Mouse (Mus musculus) A20 (cell line): ENCODE results near the gene Sf3b4.
A peak's percentile ranks its signal among the peaks of the same experiment; 100 is the strongest.
"Not testable (repeated sequence)": the region's sequence is repeated elsewhere in the genome, so short reads cannot be mapped to it uniquely, and the experiment has no call there.

Source experiments
- DNase-seq: peaks from one replicate; pipeline ENCODE4 v3.0.0-alpha.2; 2011; ENCODE audit warnings: low read depth, low spot score

Gene Sf3b4

DNA sequence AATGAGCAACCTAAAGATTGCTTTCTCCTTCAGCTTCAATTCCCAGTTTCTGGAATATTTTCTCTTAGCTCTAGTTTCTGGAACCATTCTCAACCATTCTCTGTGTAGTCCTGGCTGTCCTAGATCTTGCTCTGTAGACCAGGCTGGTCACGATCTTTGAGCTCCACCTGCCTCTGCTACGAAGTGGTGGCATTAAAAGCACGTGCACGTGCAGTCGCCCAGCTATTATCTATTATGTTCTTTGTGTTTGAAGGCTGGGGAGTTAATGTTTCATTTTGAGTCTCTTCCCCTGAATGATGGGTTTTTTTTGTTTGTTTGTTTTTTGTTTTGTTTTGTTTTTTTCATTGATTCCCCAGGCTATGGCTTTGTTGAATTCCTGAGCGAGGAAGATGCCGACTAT, 1.1 kb downstream of the Sf3b4 start:
- peak; percentile 18 for DNase-seq

DNA sequence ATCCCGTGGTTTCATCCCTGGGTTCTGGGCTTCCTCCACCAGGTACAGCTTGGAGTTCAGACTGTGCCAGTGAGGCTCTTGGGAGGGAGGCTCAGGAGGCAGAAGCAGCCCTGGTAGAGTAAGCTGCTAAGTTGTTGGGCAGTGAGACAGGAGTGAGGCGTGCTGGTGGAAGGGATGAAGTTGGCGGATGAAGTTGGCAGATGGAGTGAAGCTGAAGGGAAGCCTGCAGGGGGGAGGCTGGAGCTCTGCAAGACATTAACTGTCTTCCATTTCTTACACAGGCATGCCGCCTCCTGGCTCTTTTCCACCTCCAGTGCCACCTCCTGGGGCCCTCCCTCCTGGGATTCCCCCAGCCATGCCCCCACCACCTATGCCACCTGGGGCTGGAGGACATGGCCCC, 1.9 kb downstream of the Sf3b4 start:
- not testable (repeated sequence) for DNase-seq

DNA sequence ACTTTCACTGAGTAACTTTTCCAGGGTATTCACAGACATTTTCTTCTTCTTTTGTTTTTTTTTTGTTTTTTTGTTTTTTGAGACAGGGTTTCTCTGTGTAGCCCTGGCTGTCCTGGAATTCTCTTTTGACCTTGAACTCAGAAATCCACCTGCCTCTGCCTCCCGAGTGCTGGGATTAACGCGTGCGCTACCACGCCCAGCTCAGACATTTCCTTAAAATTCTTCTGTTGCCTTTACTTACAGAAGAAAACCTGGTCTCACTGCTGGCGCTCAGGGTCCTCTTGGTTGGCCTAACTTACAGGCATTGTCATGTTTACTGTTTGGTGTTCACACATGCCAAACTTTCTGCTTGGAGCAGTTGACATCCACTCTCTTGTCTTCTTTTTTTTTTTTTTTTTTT, 3.1 kb downstream of the Sf3b4 start:
- no peak for DNase-seq

DNA sequence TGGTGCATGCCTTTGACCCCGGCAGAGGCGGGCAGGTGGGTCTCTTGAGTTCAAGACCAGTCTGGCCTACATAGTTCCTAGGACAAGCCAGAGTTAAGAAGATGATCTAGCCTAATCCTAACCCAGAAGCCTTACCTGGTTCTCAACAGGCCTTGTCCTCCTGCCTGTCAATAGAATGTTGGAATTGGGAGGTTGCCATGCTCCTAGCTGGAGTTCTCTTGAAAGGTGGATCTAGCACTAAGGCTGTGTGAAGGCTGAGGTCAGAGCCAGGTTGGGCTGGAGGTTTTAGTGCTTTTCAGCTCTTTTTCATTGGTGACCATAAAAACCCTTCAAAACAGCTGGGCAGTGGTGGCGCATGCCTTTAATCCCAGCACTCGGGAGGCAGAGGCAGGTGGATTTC, 6.3 kb downstream of the Sf3b4 start:
- no peak for DNase-seq

DNA sequence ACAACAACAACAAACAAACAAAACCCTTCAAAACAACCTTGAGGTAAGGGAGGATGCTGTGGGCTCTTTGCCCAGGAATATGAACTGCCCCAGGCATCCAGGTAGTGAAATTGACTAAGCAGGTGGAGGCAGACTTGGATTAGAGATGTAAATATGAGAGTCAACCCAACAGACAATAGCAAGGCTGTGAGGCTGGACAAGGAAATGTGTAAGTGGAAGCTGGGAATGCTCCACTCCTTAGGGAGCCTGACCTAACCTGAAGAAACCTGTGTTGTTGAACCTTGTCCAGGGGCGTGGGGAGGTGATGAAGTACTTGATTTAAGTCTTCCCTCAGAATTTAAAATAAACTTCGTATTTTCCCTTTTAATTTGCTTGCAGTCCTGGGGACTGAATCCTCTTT, 6.8 kb downstream of the Sf3b4 start:
- DNase-seq, result no peak

DNA sequence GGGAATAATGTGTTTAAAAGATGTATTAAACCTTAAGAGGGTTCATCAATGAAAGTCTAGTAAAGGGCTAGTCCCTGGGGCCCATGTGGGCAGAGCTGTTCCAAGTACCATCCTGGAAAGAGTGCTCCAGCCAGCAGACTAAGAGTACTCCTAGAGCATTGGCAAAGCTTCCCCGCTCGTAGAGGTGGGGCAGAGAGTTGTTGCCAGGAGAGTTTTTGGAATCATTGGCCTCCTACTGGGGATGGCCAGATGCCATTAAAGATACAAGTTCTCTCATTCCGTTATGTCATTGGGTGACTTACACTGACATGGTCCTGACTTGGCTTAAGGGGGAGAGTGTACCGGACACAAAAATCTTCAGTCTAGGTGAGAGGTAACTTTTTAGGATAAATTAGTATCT, 7.4 kb downstream of the Sf3b4 start:
- DNase-seq, result no peak

DNA sequence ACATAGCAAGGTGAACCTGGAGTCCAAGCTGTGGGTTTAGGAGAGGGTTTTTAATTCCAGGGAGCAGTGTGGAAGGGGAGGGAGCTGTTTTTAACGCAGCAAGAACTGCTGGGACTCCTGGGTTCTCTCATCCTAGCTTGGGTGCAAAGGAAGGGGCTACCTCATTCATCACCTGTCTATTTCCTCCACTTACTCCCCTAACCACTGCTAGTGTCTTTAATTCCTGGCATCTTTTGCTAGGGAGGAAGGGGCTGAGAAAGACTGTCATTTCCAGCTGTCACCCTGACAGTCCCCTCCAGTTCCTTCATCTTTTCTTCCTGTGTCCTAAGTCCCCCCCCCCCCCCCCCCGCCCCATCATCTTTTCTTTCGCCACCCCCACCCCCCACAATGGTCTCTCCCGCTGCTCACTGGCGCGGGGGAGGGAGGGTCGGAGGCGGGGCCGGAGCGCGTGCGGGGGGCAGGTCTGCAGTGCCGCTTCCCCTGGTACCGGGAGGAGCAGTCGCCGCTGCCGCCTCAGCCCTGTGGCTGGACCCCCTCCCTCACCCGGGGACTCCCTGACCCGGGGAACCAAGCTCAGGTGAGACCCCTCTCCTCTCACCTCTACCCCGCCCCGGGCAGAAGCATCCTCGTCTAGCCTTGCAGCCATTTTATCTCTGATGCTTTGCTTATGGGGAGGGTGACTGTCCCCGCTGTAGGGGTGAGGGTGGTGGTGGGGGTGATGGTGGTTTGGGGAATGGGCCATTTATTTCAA, 8.8 kb downstream of the Sf3b4 start, which contains the start of gene Sv2a:
Gene Sv2a, plus strand, starts transcription at position 425 of the 751 bp plus-strand sequence.
- peak; percentile 86 for DNase-seq

DNA sequence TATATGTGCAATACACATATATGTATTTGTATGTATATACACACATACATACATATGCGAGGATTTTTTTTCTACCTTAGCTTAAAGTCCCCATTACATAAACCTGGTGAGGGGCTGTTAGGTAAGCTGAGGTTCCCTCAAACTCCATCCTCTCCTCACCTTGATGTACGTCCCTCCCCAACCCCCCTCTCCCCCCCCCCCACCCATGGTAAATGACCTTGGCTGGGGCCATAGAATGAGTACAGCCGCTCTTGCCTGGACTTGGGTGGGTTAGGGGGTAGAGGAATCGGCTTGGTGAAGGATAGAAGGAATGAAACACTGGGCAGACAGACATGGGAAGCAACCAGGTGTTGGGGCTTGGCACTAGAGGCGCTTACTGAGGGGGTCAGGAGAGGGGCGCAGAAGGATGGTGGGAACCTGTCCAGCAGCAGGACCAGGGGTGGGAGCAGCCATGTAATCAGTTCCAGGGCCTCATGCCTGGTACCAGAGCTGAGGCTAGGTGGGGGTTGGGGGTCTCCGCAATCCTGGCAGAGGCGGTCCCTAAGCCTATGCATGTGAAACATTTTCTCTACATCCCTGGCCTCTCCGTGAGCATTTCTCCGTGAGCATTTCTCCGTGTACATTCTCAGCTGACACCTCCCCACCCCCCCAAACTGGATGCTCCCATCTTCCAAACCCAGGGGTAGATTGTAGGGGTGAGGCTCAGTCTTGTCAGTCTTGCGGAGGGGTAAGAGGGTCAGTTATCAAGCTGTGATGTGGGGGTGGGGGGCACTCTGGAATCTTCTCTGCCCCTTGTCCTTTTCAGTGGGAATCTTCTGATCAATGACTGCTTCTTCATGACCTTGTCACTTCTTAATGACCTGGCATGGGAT, 9.6 kb downstream of the Sf3b4 start:
- no peak for DNase-seq

DNA sequence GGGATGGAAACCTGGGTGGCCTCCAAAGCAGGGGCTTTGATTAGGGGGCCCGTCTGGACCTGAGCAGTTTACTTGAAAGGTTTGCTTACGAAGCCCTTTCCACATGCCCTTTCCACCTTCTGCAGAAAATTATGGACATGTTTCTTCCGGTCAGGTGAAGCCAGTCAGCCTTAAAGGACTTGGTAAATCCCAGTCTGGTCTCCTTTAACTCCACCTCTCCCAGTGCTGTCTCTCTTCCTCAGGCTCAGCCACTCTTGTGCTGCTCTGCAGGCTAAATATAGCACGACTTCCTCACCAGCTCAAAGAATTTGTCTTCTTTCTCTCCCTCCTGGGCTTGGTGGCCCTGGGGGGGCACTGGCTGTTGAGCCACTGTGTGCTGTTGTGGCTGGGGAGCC, 10.2 kb downstream of the Sf3b4 start:
- DNase-seq, result no peak

DNA sequence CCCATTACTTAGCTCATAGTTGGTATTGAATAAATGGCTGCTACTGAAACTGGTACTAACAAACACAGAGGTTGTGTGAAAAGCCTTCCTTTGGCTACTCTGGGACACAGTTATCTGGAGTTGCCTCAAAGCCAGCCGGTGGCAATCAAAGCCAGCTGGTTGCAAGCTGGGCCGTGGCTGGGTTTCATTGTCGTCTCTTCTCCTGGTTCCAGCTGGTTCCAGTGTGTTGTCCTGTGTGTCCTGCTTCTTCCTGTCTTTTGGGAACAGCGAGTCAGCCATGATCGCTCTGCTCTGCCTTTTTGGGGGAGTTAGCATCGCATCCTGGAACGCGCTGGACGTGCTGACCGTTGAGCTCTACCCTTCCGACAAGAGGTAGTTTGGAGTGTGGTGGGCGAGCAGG, 20.8 kb downstream of the Sf3b4 start:
- DNase-seq, result no peak

DNA sequence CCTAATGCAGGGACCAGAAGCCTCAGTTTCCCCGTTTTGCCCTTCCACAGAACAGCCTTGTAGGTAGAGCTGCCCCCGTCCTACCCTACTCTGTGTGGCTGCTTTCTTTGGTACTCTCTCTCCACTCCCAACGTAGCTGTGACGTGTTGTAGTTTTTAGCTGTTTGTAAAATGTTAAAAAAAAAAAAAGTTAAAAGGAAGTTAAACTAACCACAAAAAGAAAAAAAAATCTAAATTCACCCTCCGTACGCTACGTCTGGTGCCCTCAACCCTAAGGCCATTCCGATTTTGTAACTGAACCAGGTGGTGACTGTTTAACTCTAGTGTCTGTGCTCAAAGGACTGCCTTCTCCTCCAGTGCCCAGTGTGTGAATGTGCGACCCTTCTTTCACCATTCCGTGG, 22.8 kb downstream of the Sf3b4 start:
- DNase-seq, result no peak

DNA sequence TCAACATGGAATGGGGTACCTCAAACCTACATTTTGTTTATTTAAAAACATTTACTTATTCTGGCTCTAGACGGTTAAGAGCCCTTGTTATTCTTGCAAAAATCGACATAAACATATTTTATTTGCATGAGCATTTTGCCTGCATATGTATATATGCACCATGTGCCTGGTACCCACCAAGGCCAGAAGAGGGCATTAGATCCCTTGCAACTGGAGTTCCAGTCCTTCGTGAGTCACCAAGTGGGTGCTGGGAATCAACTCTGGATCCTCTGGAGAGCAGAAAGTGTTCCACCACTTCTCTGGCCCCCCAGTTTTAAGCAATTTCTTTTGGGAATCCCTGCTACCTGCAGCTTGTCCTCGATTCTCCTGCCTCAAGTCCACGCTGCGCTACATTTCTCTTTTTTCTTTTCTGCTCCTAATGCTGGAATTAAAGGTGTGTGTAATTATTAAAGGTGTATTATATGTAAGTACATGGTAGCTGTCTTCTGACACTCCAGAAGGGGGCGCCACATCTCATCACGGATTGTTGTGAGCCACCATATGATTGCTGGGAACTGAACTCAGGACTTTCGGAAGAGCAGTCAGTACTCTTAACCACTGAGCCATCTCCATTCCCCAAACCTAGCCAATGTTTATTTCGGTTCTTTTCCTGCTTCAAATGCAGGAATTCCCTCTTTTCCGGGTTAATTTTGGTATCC, 23.6 kb downstream of the Sf3b4 start:
- DNase-seq, result peak; percentile 27

DNA sequence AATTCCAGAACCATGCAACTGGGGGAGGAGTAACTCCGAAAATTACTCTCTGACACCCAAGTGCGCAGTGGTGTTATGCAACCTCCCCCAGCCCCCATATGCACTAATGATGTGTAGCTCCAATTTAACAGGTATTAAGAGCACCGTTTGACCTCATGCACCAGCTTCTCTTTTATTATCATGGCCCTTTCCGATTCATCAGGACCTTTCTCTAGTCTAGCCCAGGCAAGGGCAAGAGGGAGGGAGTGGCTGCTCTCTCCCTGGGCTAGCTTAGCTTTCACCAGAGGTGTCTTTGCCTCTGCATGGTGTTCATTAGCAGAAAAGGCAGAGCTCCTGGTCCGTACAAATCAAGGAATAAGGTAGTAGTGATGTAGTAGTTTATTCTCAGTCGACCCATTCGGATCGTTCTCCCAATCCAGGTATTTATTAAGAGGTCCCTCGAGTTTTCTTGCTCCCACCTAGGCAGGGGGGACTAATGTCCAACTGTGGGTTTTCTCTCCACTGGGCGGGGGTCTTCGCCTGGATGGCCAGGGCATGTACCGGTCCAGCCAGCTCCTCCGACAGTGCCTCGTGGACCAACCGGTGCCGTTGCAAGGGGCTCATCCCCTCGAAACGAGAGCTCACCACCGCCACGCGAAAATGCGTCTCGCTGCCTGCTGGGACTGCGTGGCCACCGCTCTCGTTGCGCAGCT, 24.5 kb downstream of the Sf3b4 start:
- DNase-seq, result peak; percentile 43

DNA sequence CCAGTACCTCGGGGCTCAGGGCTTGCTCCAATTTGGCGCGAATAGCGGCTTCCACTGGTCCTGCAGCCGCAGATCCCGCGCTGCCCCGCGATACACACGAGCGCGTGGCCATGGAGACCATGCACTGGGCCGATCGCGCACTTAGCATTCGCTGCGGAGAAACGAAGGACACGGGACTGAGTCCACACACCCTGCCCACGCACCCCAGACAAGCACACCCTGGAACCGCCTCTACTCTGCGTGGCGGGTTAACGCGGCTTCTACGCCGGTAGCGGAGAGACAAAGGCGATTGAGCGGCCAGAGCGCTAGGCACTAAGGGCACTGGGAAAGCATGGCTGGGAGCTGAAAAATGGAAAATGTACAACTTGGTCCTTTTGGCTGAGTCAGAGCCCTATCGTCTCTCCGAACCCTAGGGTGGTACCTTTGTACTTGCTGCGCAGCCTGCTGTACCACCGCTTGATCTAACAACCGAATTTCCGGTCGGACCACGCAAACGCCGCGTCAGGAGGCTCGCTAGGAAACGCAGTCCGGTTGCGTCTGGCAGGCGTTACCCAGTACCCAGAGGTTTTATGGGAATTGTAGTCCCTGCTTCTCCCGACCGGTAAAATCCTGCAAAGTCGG, 25.1 kb downstream of the Sf3b4 start:
- DNase-seq, result peak; percentile 94

DNA sequence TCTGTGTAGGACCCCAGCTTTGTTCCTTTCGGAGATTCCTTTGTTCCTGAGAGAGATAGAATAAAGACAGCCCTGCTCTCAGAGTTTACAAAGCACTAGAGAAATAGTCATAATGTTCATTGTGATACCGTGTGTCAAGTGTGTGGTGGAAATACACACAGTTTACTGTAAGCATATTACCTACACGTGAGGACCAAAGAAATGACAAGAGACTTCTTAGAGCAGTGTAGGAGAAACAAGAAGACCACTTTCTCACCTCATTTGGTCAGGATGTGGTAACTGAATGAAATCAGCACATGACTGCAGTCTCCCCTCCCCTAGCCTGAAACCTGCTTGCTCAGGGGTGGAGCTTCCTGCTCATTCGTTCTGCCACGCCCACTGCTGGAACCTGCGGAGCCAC, 26.0 kb downstream of the Sf3b4 start:
- DNase-seq, result peak; percentile 79

DNA sequence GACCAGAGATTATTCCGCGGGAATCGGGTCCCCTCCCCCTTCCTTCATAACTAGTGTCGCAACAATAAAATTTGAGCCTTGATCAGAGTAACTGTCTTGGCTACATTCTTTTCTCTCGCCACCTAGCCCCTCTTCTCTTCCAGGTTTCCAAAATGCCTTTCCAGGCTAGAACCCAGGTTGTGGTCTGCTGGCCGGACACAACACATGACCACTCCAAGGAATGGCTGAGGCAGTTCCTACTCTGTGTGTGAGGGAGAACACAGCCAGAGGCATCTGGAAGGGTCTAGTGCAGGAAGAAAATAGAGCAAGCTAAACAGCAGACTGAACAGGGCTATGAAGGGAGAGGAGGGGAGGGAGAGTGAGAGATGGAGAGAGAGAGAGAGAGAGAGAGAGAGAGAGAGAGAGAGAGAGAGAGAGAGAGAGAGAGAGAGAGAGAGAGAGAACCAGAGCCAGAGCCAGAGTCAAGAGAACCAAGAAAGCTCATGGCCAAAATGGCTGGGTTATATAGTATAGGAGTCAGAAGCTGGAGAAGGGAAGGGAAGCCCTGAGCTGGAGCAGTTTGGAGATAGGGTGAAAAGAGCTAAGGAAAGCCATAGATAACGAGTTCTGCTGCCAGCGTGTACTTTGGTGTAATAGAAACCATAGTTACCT, 26.6 kb downstream of the Sf3b4 start:
- not testable (repeated sequence) for DNase-seq

DNA sequence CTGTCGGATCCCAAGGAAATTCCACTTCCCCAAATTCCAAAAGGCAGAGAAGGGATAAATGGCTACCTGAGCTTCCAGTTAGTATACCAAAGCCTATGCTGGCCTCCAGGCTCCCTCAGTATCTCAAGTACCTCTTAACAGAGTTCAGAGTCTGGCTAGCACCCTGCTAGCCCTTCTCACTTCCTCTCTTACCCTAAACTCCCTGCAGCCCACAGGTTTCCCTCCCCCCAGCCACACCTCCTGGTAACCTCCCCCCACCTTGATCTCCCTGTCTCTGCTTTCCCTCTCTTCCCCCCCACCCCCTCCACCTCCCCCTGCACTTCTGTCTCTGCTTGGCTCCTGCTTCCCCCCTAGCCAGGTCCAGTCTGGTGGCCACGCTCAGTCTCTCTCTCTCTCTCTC, 27.6 kb downstream of the Sf3b4 start:
- DNase-seq, result peak; percentile 70

DNA sequence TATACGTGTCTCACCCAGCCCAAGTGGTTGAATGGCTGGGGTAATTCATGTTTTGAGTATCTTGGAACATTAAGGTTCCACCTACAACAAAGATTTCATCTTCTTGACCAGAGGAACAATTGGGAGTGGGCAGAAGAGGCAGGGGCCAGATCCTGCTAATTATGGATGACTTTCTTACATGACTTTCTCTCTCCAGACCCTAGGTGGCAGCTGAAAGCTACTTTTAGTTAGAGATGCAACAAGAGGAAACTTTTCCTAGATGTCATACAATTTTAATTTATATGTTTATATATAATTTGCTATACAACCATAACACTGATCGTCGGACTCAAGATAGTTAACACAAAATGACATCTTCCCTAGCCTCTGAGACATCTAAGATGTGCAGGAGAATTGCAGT, 35.7 kb downstream of the Sf3b4 start:
- DNase-seq, result no peak

DNA sequence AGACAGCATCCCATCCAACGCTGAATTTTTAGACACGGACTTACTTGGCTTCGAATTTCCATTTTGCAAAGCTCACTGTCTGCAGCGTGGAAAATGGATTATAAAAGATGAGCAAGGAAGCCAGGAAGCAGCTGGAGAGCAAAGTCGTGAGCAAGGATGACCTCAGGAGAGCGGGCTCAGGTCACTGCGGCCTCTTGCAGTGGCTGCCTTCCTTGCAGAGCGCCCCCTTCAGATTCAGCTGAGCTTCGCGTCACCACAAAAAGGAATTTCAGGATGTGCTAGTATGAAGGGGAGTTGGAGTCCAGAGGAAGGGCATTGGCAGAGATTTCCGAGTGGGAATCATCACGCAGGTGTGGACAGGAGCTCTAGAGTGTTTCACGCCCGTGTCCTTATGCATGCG, 37.1 kb downstream of the Sf3b4 start:
- no peak for DNase-seq

DNA sequence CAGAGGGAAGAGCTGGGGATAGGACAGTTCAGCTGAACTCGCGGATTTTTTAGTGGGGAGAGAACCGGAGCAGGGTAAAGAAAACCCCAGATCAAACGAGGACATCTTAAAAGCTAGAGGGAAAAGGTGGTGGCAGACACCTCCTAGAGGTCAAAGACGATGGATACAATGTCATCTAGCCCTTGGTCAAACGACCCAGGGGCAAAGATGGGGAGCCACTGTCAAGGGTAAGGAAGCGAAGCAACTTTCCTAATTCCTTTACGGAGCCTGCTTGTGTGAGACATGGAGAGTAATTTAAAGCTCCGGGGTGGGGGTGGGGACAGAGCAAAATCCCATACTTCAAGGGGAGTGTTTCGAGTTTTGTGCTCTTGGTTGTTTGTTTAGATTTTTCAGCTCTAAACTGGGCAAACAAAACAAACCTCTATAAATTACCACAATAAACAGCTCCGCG, 47.1 kb downstream of the Sf3b4 start:
- peak; percentile 81 for DNase-seq

DNA sequence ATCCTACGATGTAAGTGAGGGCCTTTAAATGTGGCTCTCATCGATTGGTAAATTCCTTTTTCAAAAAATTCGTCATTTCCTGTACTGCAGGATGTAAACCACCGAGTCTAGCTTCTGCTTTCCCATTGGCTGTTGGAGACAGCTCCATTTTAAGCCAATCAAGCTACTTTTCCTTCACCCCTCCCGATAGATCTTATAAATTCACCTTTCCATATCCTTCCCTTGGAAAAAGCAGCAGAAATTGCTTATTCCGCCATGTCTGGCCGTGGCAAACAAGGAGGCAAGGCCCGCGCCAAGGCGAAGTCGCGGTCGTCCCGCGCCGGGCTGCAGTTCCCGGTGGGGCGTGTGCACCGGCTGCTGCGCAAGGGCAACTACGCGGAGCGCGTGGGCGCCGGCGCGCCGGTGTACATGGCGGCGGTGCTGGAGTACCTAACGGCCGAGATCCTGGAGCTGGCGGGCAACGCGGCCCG, 47.6 kb downstream of the Sf3b4 start, which contains the start of the genes Bola1 and Hist2h2ab:
Gene Bola1, minus strand, starts transcription at position 49 of the 470 bp plus-strand sequence.
Gene Hist2h2ab, plus strand, starts transcription at position 205 of the 470 bp plus-strand sequence.
- peak; percentile 94 for DNase-seq
